Mouse (Mus musculus) T-helper 17 cell (primary cell): ENCODE results near the gene Tnfrsf14.

Experiments
- in situ Hi-C, 2 experiments: fragments of 300-600 bp; cut with MboI, MseI; formaldehyde crosslinking; loops; 1 replicate in 1 of 2; 2 replicates in 1 of 2; pipeline ENCODE4 v1.15.1; 2025; ENCODE audit warnings: high pct_unique_total_duplicates in 2 of 2

Tnfrsf14 gene

DNA sequence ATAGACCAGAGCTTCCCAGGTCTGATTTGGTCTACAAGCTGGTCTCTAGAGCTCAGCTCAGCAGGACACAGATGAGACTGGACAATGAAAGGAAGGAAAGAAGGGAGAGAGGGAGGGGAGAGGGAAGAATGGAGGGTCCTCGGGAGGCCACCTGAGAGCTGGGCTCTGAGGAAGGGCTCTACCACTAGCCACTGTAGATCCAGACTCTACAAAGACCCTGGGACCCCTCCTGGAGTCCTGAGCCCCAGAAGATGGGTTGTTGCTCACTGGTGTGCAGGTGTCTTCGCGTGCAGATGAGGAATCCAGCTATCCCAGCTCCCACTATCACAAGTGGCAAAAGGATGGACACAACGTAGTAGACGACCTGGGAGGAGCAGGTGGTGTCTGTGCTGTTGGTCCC is 5.4 kb downstream of the Tnfrsf14 start:
- in situ Hi-C loops, result no loop called here

DNA sequence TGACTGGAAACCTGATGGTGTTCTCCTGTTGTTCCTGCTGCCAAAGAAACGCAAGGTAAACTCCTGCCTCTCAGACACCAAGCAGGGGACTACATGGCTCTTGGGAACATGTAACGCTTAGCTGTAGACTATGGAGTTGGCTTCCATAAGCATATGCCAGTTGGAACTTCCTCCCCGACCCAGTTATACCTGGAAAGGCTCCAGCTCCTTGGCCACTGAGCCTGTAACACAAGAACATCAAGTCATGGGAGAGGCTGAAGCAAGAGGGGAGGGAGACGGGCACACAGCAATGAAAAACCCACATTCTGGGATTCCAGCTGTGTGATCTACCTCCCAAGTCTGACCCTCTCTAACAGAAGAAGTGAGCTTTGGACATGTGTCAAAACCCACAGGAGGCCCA is 6.1 kb downstream of the Tnfrsf14 start:
- in situ Hi-C loops, result no loop called here

DNA sequence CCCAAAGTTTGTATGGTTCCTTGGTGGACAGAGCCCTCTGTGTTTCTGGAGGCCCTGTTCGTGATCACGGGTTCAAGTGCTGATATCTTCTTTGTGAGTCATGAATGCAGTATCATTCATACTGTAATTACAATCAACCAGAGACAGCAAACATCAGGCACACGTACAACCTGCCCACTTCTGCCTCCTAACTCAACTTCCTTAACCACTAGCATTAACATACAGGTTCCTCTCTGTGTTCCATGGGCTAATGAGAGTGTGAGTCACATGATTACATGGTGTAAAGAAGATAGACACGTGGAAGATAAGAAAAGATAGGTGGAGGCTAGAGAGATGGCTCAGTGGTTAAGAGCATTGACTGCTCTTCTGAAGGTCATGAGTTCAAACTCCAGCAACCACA is 11.7 kb downstream of the Tnfrsf14 start:
- in situ Hi-C loops, result no loop called here

- in situ Hi-C loops, result no loop called here
Measured at GRCm38 (mm10) chr4:154915286-154915685, 13.1 kb downstream of the Tnfrsf14 start.

GRCm38 (mm10) chr4:154914707-154915106 is 13.7 kb downstream of the Tnfrsf14 start:
- in situ Hi-C loops, result no loop called here

DNA sequence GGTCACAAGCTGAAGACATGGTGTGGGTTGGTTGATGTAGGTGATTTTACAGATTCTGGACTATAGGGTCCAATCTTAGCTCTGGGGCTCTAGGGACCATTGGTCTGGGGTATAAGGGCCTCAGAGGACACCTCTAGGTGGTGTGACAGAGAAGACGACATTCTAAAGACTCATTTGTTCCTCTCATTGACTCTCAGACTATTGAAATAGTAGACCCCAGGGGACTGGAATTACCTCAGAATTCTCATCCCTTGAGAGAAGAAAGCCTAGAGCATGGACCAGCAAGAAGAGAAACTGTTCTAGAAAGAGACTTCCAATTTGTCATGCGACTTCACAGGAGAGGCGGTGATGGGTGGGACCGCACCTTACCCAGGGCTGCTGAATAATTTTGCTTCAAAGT is 14.1 kb downstream of the Tnfrsf14 start:
- in situ Hi-C loops, result no loop called here

GRCm38 (mm10) chr4:154913845-154914244 is 14.5 kb downstream of the Tnfrsf14 start:
- in situ Hi-C loops, result no loop called here

- in situ Hi-C loops, result no loop called here
Measured at GRCm38 (mm10) chr4:154911644-154912043, 16.7 kb downstream of the Tnfrsf14 start.

DNA sequence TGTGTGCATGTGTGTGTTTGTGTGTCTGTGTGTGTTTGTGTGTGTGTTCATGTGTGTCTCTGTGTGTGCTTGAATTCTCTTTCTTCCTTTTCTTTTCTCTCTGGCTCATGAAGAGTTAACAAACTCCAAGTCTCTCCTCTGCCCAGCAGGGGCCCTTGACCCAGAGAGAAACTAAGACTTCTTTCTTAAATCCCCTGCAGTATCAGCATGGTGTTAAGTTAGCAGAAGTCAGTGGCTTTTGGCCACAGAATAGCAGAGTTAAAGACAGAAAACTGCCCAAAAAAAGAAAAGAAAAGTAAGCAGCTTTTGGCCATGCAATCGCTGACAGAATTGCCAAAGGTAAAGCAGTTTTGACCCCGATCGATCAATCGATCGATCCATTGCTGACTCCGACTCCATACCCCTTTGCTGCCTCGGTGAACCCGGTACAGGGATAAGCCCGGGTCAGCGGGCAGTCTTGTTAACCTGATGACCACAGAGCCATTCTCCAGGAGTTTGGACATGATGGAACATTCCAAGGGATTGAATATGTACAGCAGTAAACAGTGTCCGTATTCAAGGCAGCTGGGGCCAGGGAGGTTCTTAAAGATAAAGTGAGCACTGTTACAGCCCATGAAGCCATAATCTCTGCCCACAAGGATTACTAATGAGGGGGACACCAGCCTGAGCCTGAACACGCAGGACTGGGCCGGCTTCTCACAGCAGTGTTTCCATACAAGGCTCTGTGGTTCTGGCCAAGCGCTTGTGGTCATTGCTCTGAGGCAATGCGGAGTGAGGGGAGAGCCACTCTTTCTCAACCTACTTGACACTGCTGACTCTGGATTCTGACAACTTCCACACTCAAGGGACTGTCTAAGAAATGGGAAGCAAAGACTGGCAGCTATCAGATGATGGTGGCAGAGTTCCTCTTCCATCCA is 17.5 kb downstream of the Tnfrsf14 start:
- in situ Hi-C loops, result no loop called here

DNA sequence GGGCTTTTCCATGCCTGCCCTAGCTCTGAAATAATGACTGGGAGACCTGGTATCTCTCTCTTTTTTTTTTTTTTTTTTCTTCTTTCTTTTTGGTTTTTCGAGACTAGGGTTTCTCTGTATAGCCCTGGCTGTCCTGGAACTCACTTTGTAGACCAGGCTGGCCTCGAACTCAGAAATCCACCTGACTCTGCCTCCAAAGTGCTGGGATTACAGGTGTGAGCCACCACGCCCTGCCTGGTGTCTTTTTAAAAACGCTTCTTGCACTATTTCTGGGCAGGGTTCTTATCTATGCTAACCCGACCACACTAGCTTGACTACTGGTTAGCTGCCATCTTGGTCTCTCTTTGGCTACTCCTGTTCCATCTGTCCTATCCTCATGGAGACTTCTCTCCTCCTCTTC is 19.9 kb downstream of the Tnfrsf14 start:
- in situ Hi-C loops, result no loop called here

GRCm38 (mm10) chr4:154907833-154908232 is 20.5 kb downstream of the Tnfrsf14 start:
- in situ Hi-C loops, result no loop called here

- in situ Hi-C loops, result no loop called here
Measured at GRCm38 (mm10) chr4:154904185-154905071, 23.9 kb downstream of the Tnfrsf14 start.

- in situ Hi-C loops, result no loop called here
Measured at GRCm38 (mm10) chr4:154902371-154902770, 26.0 kb downstream of the Tnfrsf14 start.

DNA sequence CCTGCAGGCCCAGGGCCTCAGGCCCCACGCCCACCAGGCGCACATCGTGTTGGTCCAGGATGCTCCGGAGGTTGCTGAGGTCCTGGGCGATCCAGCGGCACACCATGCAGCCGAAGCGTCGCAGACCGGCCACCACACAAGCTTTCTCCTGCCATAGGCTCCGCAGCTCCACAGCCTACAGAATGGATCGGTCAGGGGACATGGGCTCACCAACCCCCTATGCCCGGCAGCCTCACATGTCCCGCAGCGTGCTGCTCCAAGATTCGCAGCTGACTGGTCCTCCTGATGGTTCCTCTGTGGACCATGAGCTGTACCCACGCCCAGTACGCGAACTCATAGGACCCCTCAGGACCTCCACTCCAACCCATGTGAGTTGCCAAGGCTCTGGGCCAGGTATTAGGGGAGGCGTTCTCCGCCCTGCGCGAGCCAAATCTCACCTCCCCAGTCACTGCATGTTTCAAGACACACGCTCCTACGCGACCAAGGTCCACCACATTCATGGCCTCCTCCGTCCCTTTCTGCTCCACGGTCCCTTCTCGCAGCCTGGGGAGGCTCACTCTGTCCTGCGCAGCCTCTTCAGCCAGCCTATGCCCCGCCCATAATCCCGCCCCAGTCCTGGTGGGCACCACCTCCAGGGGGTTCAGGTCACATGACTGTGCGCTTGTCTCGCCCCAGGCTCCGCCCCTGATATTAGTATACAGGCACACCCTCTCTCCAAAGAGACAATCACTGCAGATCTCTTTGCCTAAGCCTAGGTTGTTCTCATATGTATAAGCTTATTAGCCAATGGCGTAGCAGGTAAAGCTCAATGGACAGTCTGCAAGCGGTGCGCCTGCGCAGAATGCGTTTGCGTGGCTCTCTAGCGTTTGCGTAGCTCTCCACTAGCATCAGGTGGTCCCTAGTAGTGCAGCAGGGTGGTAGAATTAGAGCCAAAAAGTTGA is 29.6 kb downstream of the Tnfrsf14 start, which contains the start of gene Fam213b:
Gene Fam213b, minus strand, starts transcription at position 630 of the 941 bp plus-strand sequence.
- in situ Hi-C loops, result no loop called here

- in situ Hi-C loops, result no loop called here
Measured at GRCm38 (mm10) chr4:154897676-154898465, 30.5 kb downstream of the Tnfrsf14 start.

- in situ Hi-C loops, result no loop called here
Measured at GRCm38 (mm10) chr4:154895549-154895948, 32.8 kb downstream of the Tnfrsf14 start.

DNA sequence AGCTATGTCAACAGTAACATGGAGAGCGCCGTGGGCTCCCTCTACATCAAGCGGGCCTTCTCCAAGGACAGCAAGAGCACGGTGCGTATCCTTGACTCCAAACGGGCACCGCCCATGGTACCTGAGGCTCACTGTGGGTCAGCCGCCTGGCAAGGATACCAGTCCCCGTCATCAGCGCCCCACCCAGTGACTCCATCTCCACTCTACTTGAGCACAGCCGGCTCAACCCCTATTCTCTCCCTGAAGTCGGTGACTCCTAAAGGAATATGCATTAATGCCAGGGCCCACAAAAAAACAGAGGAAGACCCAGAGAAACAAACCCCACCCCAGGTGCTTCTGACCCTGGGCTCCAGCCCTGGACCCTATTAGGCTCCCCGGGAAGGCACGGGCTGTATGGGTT is 37.5 kb downstream of the Tnfrsf14 start:
- in situ Hi-C loops, result no loop called here

GRCm38 (mm10) chr4:154887593-154888250 is 40.6 kb downstream of the Tnfrsf14 start:
- in situ Hi-C loops, result no loop called here

DNA sequence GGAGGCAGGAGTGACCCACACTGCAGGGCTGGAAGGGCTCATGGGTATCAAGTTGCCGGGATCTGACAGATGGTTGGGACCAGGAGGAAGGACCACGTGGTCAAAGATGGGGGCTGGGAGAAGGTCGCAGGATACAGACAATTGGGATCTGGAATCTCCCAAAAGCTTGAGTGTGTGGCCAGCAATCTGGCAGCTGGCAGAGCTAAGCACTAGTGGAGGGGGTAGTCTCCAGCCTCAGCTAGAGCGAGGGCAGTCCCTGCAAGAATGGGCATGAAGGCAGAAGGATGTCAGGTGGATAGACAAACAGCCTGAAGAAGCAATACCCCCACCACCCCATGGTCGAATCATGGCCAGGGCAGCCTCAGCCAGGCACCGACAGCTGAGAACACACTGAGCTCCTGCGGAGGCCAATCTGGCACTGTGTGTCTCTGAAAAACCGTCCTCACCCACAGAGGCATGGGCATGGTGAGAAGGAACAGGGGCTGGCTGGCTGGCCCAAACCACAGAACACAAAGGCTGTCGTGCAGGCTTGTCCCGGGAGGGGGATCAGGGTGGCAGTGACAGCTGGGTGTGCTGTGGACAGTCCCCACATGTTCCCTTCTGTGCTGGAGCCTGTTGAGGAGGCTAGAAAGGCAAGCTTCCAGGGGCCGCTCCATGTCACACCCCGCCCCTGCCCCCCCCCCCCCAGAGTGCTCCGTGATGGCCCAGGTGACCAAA is 41.3 kb downstream of the Tnfrsf14 start:
- in situ Hi-C loops, result no loop called here
